ENCODE assay signal across 20 mouse cellular contexts in the genomic region with DNA sequence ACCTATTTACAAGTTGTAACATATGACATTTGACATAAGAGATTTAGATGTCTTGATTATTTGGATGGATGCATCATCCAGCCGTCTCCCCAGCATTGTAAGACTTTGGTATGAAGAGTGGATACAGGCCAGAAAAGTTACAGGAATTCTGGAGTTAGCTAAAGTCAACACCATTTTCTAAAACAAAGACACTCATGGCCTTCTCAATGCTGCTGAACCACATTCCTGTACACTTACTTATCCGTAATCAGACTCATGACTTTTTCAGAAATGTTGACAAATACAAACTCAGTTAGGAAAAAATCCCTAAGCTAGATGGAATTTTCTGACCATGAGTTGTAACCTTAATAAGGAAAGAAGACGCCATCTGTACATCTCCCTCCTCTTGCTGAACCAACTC.
"Had no signal": no experiment of that assay in that cellular context is flagged by ENCODE, and none has a peak within 500 bp of the region (broad histone marks: within the 10 kb centered on the region; RNA-seq: fewer than 3 reads in every experiment).

No protein-coding gene starts in this region.

- H3K4me3 ChIP-seq: intestine, embryonic 15.5 days; limb, embryonic 12.5 days; limb, embryonic 15.5 days; midbrain, embryonic 13.5 days; myocyte; neural tube, embryonic 13.5 days; stomach, embryonic 15.5 days had no signal

- ATAC-seq: intestine, embryonic 15.5 days; liver, postnatal 0 days; midbrain, embryonic 13.5 days; midbrain, embryonic 16.5 days had no signal

- H3K9ac ChIP-seq: intestine, embryonic 15.5 days; limb, embryonic 12.5 days; limb, embryonic 15.5 days; liver, embryonic 14.5 days; liver, postnatal 0 days; midbrain, embryonic 13.5 days; neural tube, embryonic 13.5 days; stomach, embryonic 15.5 days had no signal

- H3K9me3 ChIP-seq: intestine, embryonic 15.5 days; limb, embryonic 12.5 days; limb, embryonic 15.5 days; midbrain, embryonic 13.5 days; neural tube, embryonic 13.5 days; stomach, embryonic 15.5 days had no signal

- H3K4me2 ChIP-seq: intestine, embryonic 15.5 days; limb, embryonic 12.5 days; limb, embryonic 15.5 days; liver, embryonic 11.5 days; midbrain, embryonic 13.5 days; neural tube, embryonic 13.5 days; stomach, embryonic 15.5 days had no signal

- H3K36me3 ChIP-seq: intestine, embryonic 15.5 days; limb, embryonic 12.5 days; limb, embryonic 15.5 days; midbrain, embryonic 13.5 days; neural tube, embryonic 13.5 days; stomach, embryonic 15.5 days had no signal

- H3K27ac ChIP-seq: intestine, embryonic 15.5 days; limb, embryonic 12.5 days; limb, embryonic 15.5 days; liver, embryonic 14.5 days; midbrain, embryonic 13.5 days; neural tube, embryonic 13.5 days; stomach, embryonic 15.5 days had no signal

- DNase-seq: kidney, adult 18-20 months; kidney, adult 9 months; kidney, postnatal 14 days; kidney, postnatal 4 days; left cerebral cortex, postnatal 4 days; liver, postnatal 0 days; retina, postnatal 1 day; right cerebral cortex, postnatal 25 days; spleen, adult 18-20 months; thymus, postnatal 25 days had no signal

- H3K4me1 ChIP-seq: intestine, embryonic 15.5 days; limb, embryonic 12.5 days; limb, embryonic 15.5 days; midbrain, embryonic 13.5 days; neural tube, embryonic 13.5 days; stomach, embryonic 15.5 days had no signal

- H3K27me3 ChIP-seq: intestine, embryonic 15.5 days; limb, embryonic 12.5 days; limb, embryonic 15.5 days; midbrain, embryonic 13.5 days; neural tube, embryonic 13.5 days; stomach, embryonic 15.5 days had no signal
